Comparison of ENCODE assay signal across 16 mouse cellular contexts in the genomic region with DNA sequence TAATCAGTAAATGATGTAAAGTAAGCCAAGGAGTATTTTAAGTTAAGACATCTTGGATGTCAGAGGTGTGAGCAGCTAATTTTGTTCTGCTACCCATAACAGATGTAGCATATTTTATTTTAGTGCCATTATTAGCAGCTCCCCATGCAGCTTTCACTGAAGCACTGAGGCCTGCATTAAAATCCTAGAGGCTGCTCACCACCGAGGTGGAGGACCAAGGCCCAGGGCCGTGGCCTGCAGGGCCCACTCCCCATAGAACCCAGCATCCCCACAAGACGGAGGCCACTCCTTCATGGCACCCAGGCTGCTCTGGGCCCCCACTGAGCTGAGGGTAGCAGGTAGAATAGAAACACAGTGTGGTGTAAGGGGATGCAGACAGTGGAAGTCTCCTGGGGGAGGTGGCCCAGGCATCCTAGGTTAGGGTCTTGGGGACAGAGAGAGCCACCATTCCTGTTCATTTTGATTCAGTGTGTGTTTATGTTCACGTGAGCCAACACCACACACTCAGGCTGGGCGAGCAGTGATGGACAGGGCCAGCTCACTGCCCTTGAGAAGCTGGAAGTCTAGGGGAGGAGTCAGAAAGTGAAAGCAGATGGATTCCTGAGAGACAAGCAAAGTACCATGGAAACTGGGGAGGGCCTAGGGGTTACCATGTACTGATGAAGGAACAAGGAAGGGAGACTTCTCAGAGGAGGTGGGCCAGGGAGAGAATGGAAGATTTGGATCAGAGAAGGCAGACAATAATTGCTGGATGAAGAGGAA. TPM values are rescaled to one million over a fixed set of nuclear protein-coding genes. Genes with fewer than 3 reads are reported as not detected.
DNase-seq lines count a peak whose midpoint lies in the region; ATAC-seq and TF ChIP-seq lines count a peak whose summit lies in the region.
"Had no signal": no experiment of that assay in that cellular context is flagged by ENCODE, and none has a peak within 500 bp of the region (broad histone marks: within the 10 kb centered on the region; RNA-seq: fewer than 3 reads in every experiment).

No protein-coding gene starts in this region.

- no peaks in the 10 kb centered on the region; the same call in 1 of the 2 replicates for H3K27me3 ChIP-seq in forebrain, embryonic 12.5 days
- no peaks in the 10 kb centered on the region for H3K27me3 ChIP-seq in limb, embryonic 11.5 days (ENCODE audit: control insufficient read depth, insufficient read depth, low read length)

- H3K4me1 ChIP-seq in forebrain, embryonic 12.5 days = peaks cover 37% of the 10 kb centered on the region
- H3K4me1 ChIP-seq in limb, embryonic 11.5 days (ENCODE audit: control insufficient read depth, insufficient read depth, low read length) = peaks cover 24% of the 10 kb centered on the region

- peak; percentile 42; the same call in 1 of the 2 replicates for ATAC-seq in forebrain, embryonic 12.5 days (ENCODE audit: low FRiP score)
- ATAC-seq in limb, embryonic 11.5 days (ENCODE audit: insufficient number of reproducible peaks, low FRiP score, low TSS enrichment, low read depth) = peak; percentile 32; the same call in 1 of the 2 replicates

- no peak for DNase-seq in left cerebral cortex, adult 2 months (ENCODE audit: extremely low spot score in 1 of 2, low spot score in 2 of 2)
- no peak for DNase-seq in left cerebral cortex, adult 8-10 months (ENCODE audit: low spot score in 2 of 2)
- DNase-seq in embryo, embryonic 10.5 days (ENCODE audit: low spot score) = peak; percentile 69
- DNase-seq in limb, embryonic 11.5 days (ENCODE audit: low spot score) = no peak
- no peak for DNase-seq in c-Kit-positive CD71-positive TER-119-positive erythroid progenitor cells, embryonic 14.5 days (ENCODE audit: low spot score)
- no peak for DNase-seq in spleen, postnatal 4 days (ENCODE audit: low spot score in 2 of 2)
- DNase-seq: cerebellum, adult 9-11 months; kidney, postnatal 4 days had no signal

- H3K4me3 ChIP-seq in left cerebral cortex, adult 2 months = no peak overlapping the region
- no peak overlapping the region for H3K4me3 ChIP-seq in forebrain, embryonic 12.5 days (replicated peaks)
- H3K4me3 ChIP-seq in limb, embryonic 11.5 days (ENCODE audit: low read depth, low read length) = no peak overlapping the region

- H3K36me3 ChIP-seq in forebrain, embryonic 12.5 days (replicated peaks) = no peaks in the 10 kb centered on the region
- no peaks in the 10 kb centered on the region for H3K36me3 ChIP-seq in limb, embryonic 11.5 days (ENCODE audit: control insufficient read depth, insufficient read depth, low read length)

- 45% methylated on average over 5 of the region's 5 CpGs for WGBS in forebrain, embryonic 12.5 days
- 48% methylated on average over 5 of the region's 5 CpGs for WGBS in limb, embryonic 11.5 days

- TF ChIP-seq CTCF in left cerebral cortex, adult 2 months (IDR thresholded peaks at IDR 0.05) = no peak

- peak overlapping the region; percentile 91 for H3K27ac ChIP-seq in left cerebral cortex, adult 2 months
- H3K27ac ChIP-seq in forebrain, embryonic 12.5 days = peak overlapping the region; percentile 77
- H3K27ac ChIP-seq in limb, embryonic 11.5 days (replicated peaks; ENCODE audit: low read depth, low read length) = no peak overlapping the region

- intact Hi-C loops in left cerebral cortex, adult 2 months (cut with DNase I) = loop anchor here (1.0 to 5.0 kb wide), 2 partner anchors 57 kb away; no protein-coding TSS in a partner anchor

- peak overlapping the region; percentile 21; the same call in 1 of the 2 replicates for H3K9ac ChIP-seq in forebrain, embryonic 12.5 days
- H3K9ac ChIP-seq in limb, embryonic 11.5 days (ENCODE audit: low read length) = no peak overlapping the region

- no peak overlapping the region for H3K4me2 ChIP-seq in forebrain, embryonic 12.5 days
- H3K4me2 ChIP-seq in limb, embryonic 11.5 days (ENCODE audit: low read depth, severe bottlenecking) = no peak overlapping the region
- H3K4me2 ChIP-seq: liver, embryonic 11.5 days had no signal

- H3K9me3 ChIP-seq in forebrain, embryonic 12.5 days = no peaks in the 10 kb centered on the region
- no peaks in the 10 kb centered on the region for H3K9me3 ChIP-seq in limb, embryonic 11.5 days (ENCODE audit: control insufficient read depth, low read length)

RNA-seq across cellular contexts. Expression of a gene that starts 31.6 kb away (rescaled TPM):
- total RNA-seq in left cerebral cortex, adult 2 months (2021) = 10 to 100 TPM; 32.8 to 40.1 TPM
- 10 to 100 TPM; 32.0 to 34.9 (median 33.8) TPM for total RNA-seq in left cerebral cortex, adult 8-10 months (2022)
- 71.6 and 89.0 TPM in 2 replicates for polyA plus RNA-seq in forebrain, embryonic 12.5 days (2016; fragmentation: Nextera tagmentation; extraction: Ambion mirVana)
- polyA plus RNA-seq in limb, embryonic 11.5 days (2014; fragmentation: Nextera tagmentation; extraction: Ambion mirVana) = 0.34 and 1.4 TPM in 2 replicates
- total RNA-seq: ES-E14; heart, adult 8-10 months; megakaryocyte progenitor cell, adult 5-6 weeks had no signal
- polyA plus RNA-seq: intestine, embryonic 14.5 days; neural tube, embryonic 14.5 days; small intestine, adult 2 months had no signal
